Mouse (Mus musculus): ENCODE measurements at regions not wholly inside any gene's neighbourhood (a gene's known extent, or its start where the extent isn't known, plus 50 kb on each side); places are given as distances from the start of the nearest gene placed in this dataset.
A peak's percentile ranks its signal among the peaks of the same experiment; 100 is the strongest.

DNA sequence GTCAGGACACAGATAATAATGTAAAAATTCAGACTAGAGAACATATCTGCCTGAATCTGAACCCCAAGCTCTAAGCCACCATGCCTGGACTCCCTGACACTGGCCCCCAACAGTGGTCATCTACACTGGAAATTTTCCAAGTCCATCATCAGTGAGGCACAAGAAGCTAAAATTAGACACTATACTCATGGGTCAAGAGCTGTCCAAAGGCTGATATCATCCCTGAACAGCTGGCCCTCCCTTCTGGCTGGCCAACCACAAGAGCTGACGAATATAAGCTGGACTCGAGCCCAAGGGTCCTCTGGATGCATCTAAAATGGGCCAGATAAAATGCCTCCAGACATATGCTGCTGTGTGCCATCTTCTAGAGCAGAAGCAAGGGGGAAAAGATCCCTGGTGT, 298.5 kb upstream of the Ppargc1a start:
- Histone ChIP-seq H3K4me1 (ENCODE audit: insufficient read depth, low read length) (no peaks in the 10 kb centered on the region), H3K4me3 (ENCODE audit: low read length) (no peak overlapping the region), H3K4me2 (replicated peaks; ENCODE audit: low read depth, low read length) (no peak overlapping the region), H3K27me3 (ENCODE audit: insufficient read depth, low read length) (no peaks in the 10 kb centered on the region), H3K36me3 (ENCODE audit: insufficient read depth, low read length) (no peaks in the 10 kb centered on the region), H3K27ac (ENCODE audit: low read length) (no peak overlapping the region), H3K9me3 (ENCODE audit: low read length) (no peaks in the 10 kb centered on the region), H3K9ac (replicated peaks; ENCODE audit: low read length) (no peak overlapping the region)
- 59% methylated on average over 2 of the region's 2 CpGs for WGBS
- no peak for ATAC-seq (ENCODE audit: low FRiP score, low TSS enrichment)

DNA sequence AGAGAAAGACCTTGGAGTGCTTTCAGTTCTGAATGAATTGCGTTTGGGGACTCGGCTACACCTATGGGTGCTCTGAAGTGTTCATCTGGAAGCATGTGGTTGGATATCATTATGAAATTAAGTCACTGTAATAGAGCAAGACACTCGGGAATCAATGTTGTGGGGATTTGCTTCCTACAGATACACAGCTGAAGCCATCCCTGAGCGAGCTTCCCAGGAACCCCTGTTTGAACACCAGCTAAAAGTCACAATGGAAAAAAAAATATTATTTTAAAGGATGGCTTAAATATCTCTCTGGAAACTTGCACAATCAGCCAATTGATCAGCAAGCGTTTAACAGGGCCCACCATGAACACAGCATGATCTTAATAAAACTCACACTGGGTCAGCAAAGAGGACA, 293.0 kb upstream of the Ppargc1a start:
- no peak overlapping the region for H3K4me2 ChIP-seq (replicated peaks; ENCODE audit: low read depth, low read length)
- no peaks in the 10 kb centered on the region for H3K9me3 ChIP-seq (ENCODE audit: low read length)
- H3K27ac ChIP-seq (ENCODE audit: low read length) = no peak overlapping the region
- H3K9ac ChIP-seq (replicated peaks; ENCODE audit: low read length) = no peak overlapping the region
- no peak overlapping the region for H3K4me3 ChIP-seq (ENCODE audit: low read length)
- ATAC-seq (ENCODE audit: low FRiP score, low TSS enrichment) = no peak
- no peaks in the 10 kb centered on the region for H3K36me3 ChIP-seq (ENCODE audit: insufficient read depth, low read length)
- H3K4me1 ChIP-seq (ENCODE audit: insufficient read depth, low read length) = no peaks in the 10 kb centered on the region
- 89% methylated on average over 5 of the region's 5 CpGs for WGBS
- no peaks in the 10 kb centered on the region for H3K27me3 ChIP-seq (ENCODE audit: insufficient read depth, low read length)

DNA sequence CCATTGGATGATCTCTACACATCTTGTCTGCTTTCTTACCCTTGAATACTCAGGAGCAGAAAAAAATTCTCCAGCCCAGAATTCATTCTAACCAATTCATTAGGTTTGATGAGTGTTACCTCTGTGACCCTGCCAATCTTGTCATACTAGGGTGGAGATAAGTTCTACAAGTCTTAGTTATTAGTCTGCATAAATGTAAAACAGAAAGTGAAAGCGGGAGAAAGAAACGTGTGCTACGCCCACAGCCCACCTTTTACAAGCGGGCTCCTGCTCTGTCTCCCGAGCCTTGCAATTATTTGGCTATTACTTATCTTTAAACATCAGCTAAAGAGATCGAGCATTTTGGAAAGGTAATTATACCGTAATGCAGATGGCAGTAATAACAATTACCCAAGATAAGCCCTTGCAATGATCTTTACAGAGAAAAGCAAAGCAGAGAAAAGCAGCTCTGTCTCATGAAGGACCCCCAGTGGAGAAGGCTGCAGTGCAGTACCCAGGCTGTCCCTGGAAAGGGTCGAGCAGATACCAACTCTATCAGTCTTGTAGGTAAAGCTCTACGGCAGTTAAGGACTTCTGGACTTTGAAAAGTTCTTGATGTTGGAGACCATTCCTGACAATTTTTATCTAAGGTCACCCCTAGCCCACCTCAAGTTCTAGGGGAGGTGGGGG, 286.1 kb upstream of the Ppargc1a start:
- WGBS = 64% methylated on average over 9 of the region's 9 CpGs
- ATAC-seq (ENCODE audit: low FRiP score, low TSS enrichment) = no peak
- H3K27ac ChIP-seq (ENCODE audit: low read length) = no peak overlapping the region
- no peak overlapping the region for H3K9ac ChIP-seq (replicated peaks; ENCODE audit: low read length)
- H3K36me3 ChIP-seq (ENCODE audit: insufficient read depth, low read length) = no peaks in the 10 kb centered on the region
- H3K4me2 ChIP-seq (replicated peaks; ENCODE audit: low read depth, low read length) = peak overlapping the region; percentile 23; the same call in 1 of the 2 replicates
- H3K4me1 ChIP-seq (ENCODE audit: insufficient read depth, low read length) = no peaks in the 10 kb centered on the region
- no peaks in the 10 kb centered on the region for H3K27me3 ChIP-seq (ENCODE audit: insufficient read depth, low read length)
- H3K9me3 ChIP-seq (ENCODE audit: low read length) = no peaks in the 10 kb centered on the region
- 0 out of 2 replicates have a peak overlapping the region, but pooled peaks have one; percentile 15 for H3K4me3 ChIP-seq (ENCODE audit: low read length)

DNA sequence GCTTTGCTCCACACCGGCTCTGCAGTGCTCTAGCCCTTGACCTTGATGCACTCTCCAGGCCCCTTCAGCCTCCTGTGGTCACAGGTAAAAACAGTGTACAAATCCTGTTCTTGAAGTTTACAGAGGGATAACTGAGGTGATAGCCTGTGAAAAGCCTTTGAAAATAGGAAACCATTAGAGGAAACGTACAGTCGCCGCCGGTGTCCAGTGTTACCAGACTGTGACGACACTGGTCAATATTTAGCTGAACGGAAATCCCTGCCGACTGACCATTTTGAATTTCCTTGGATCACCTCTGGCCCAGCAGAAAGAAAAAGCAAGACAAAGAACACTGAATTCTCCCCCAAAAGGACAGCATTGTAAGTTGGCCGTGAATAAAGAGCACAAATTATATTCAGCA, 282.6 kb upstream of the Ppargc1a start:
- Histone ChIP-seq H3K27ac (ENCODE audit: low read length) (no peak overlapping the region), H3K36me3 (ENCODE audit: insufficient read depth, low read length) (no peaks in the 10 kb centered on the region), H3K4me2 (replicated peaks; ENCODE audit: low read depth, low read length) (no peak overlapping the region), H3K4me3 (ENCODE audit: low read length) (no peak overlapping the region), H3K9me3 (ENCODE audit: low read length) (no peaks in the 10 kb centered on the region), H3K27me3 (ENCODE audit: insufficient read depth, low read length) (no peaks in the 10 kb centered on the region), H3K9ac (replicated peaks; ENCODE audit: low read length) (no peak overlapping the region), H3K4me1 (ENCODE audit: insufficient read depth, low read length) (no peaks in the 10 kb centered on the region)
- no peak; the same call in 1 of the 2 replicates for ATAC-seq (ENCODE audit: low FRiP score, low TSS enrichment)
- 77% methylated on average over 9 of the region's 9 CpGs for WGBS

GRCm38 (mm10) chr5:51849236-51849635, 281.7 kb upstream of the Ppargc1a start:
- Histone ChIP-seq H3K27me3 (ENCODE audit: insufficient read depth, low read length) (no peaks in the 10 kb centered on the region), H3K9me3 (ENCODE audit: low read length) (no peaks in the 10 kb centered on the region), H3K27ac (ENCODE audit: low read length) (no peak overlapping the region), H3K4me3 (ENCODE audit: low read length) (no peak overlapping the region), H3K9ac (replicated peaks; ENCODE audit: low read length) (no peak overlapping the region), H3K4me1 (ENCODE audit: insufficient read depth, low read length) (no peaks in the 10 kb centered on the region), H3K4me2 (replicated peaks; ENCODE audit: low read depth, low read length) (no peak overlapping the region), H3K36me3 (ENCODE audit: insufficient read depth, low read length) (no peaks in the 10 kb centered on the region)
- WGBS = 86% methylated on average over 5 of the region's 5 CpGs
- ATAC-seq (ENCODE audit: low FRiP score, low TSS enrichment) = no peak

DNA sequence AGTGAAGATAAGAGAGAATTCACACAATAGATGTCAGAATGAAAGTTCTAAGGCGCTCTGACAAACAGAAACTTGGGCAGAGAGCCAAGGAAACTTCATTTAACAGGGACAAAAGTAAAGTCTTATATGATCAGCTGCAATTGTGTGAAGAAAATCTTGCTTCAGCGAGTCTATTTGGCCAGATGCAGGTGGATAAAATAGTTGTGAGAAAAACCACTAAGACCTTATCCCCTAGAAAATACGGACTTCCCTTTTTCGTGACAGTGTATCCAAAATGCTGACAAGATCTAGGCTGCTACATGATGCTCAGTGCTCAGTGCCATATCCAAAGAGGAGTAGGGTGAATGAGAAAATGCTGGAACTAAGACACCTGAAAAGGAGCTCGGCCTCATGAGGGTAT, 274.7 kb upstream of the Ppargc1a start:
- Histone ChIP-seq H3K4me1 (ENCODE audit: insufficient read depth, low read length) (no peaks in the 10 kb centered on the region), H3K4me2 (replicated peaks; ENCODE audit: low read depth, low read length) (no peak overlapping the region), H3K27me3 (ENCODE audit: insufficient read depth, low read length) (no peaks in the 10 kb centered on the region), H3K36me3 (ENCODE audit: insufficient read depth, low read length) (no peaks in the 10 kb centered on the region), H3K9ac (replicated peaks; ENCODE audit: low read length) (no peak overlapping the region), H3K4me3 (ENCODE audit: low read length) (no peak overlapping the region), H3K27ac (ENCODE audit: low read length) (no peak overlapping the region), H3K9me3 (ENCODE audit: low read length) (no peaks in the 10 kb centered on the region)
- WGBS = 86% methylated on average over 5 of the region's 5 CpGs
- no peak for ATAC-seq (ENCODE audit: low FRiP score, low TSS enrichment)

DNA sequence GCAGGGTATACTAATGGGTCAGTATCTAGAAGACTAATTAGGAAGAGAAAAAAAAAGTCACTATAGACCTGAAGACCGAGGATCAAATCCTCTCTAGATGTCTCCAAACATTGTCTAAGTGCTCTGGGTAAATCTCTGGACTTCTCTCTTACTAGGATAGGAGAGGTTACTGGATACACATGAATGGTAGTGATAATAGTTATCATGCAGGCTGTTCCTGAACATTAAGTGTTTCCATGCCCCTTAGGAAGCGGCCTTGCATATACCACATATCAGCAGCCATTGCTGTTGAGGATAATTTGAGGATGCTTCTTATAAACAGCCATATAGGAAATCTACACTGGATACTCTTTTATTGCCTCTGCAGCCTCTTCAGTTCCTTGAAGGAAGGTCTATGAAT, 274.2 kb upstream of the Ppargc1a start:
- Histone ChIP-seq H3K36me3 (ENCODE audit: insufficient read depth, low read length) (no peaks in the 10 kb centered on the region), H3K4me3 (ENCODE audit: low read length) (no peak overlapping the region), H3K9ac (replicated peaks; ENCODE audit: low read length) (no peak overlapping the region), H3K9me3 (ENCODE audit: low read length) (no peaks in the 10 kb centered on the region), H3K4me2 (replicated peaks; ENCODE audit: low read depth, low read length) (no peak overlapping the region), H3K27ac (ENCODE audit: low read length) (no peak overlapping the region), H3K27me3 (ENCODE audit: insufficient read depth, low read length) (no peaks in the 10 kb centered on the region), H3K4me1 (ENCODE audit: insufficient read depth, low read length) (no peaks in the 10 kb centered on the region)
- ATAC-seq (ENCODE audit: low FRiP score, low TSS enrichment) = no peak
- WGBS = 86% methylated on average over 2 of the region's 2 CpGs

GRCm38 (mm10) chr5:51840638-51841329, 273.3 kb upstream of the Ppargc1a start:
- Histone ChIP-seq H3K4me2 (replicated peaks; ENCODE audit: low read depth, low read length) (no peak overlapping the region), H3K4me3 (ENCODE audit: low read length) (no peak overlapping the region), H3K27ac (ENCODE audit: low read length) (no peak overlapping the region), H3K27me3 (ENCODE audit: insufficient read depth, low read length) (no peaks in the 10 kb centered on the region), H3K9me3 (ENCODE audit: low read length) (no peaks in the 10 kb centered on the region), H3K36me3 (ENCODE audit: insufficient read depth, low read length) (no peaks in the 10 kb centered on the region), H3K4me1 (ENCODE audit: insufficient read depth, low read length) (no peaks in the 10 kb centered on the region), H3K9ac (replicated peaks; ENCODE audit: low read length) (no peak overlapping the region)
- no peak for ATAC-seq (ENCODE audit: low FRiP score, low TSS enrichment)
- WGBS = 90% methylated on average over 11 of the region's 11 CpGs

DNA sequence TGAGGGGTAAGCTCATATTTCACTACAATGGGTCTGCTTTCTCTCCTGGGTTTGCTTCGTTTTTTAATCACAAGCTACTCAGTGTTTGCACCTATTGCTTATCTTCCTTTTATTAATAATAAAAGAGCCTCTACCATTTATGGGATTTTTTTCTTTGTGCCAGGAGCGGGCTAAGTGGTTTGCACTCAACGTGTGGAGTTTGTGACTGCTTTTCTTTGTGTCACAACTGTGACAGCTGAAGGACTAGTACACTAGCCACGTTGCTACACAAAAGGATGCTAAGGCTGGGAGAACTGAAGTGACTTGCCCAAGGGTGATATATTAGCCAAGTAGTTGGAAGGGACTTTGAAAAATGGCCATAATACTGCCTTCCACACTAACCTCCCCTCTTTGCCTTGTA, 271.8 kb upstream of the Ppargc1a start:
- Histone ChIP-seq H3K4me1 (ENCODE audit: insufficient read depth, low read length) (no peaks in the 10 kb centered on the region), H3K36me3 (ENCODE audit: insufficient read depth, low read length) (no peaks in the 10 kb centered on the region), H3K27me3 (ENCODE audit: insufficient read depth, low read length) (no peaks in the 10 kb centered on the region), H3K9ac (replicated peaks; ENCODE audit: low read length) (no peak overlapping the region), H3K4me3 (ENCODE audit: low read length) (no peak overlapping the region), H3K4me2 (replicated peaks; ENCODE audit: low read depth, low read length) (no peak overlapping the region), H3K27ac (ENCODE audit: low read length) (no peak overlapping the region), H3K9me3 (ENCODE audit: low read length) (no peaks in the 10 kb centered on the region)
- ATAC-seq (ENCODE audit: low FRiP score, low TSS enrichment) = no peak
- 62% methylated on average over 4 of the region's 4 CpGs for WGBS

DNA sequence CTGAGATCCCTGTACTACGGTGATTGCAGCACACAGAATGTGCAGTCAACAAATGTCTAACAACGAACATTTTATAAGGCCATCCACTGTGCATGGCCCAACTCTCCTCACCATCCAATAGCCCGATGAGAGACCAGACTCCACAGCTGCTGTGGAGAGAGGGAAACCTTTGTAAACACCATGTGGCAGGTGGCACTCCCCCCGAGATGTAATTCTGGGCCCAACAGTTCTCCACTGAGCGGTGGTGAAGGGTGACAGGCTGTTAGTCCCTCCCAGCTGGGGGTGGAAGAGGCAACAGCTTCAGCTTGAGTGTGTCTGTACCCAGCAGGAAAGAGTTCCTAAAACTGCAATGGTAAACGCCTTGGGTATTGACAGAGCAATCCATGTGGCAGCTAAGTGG, 263.0 kb upstream of the Ppargc1a start:
- Histone ChIP-seq H3K4me3 (ENCODE audit: low read length) (no peak overlapping the region), H3K9me3 (ENCODE audit: low read length) (0 out of 2 replicates have a peak, but pooled peaks cover 4% of the 10 kb centered on the region), H3K4me1 (ENCODE audit: insufficient read depth, low read length) (no peaks in the 10 kb centered on the region), H3K9ac (replicated peaks; ENCODE audit: low read length) (no peak overlapping the region), H3K4me2 (replicated peaks; ENCODE audit: low read depth, low read length) (no peak overlapping the region), H3K27me3 (ENCODE audit: insufficient read depth, low read length) (no peaks in the 10 kb centered on the region), H3K36me3 (ENCODE audit: insufficient read depth, low read length) (no peaks in the 10 kb centered on the region), H3K27ac (ENCODE audit: low read length) (no peak overlapping the region)
- ATAC-seq (ENCODE audit: low FRiP score, low TSS enrichment) = no peak
- whole genome bisulfite sequencing = 43% methylated on average over 6 of the region's 6 CpGs

Data from kidney, embryonic 16.5 days (tissue).